Comparison of ENCODE assay signal across 9 mouse cellular contexts in genomic region chr2:165899474-165899873, GRCm38 (mm10). TPM values are rescaled to one million over a fixed set of nuclear protein-coding genes. Genes with fewer than 3 reads are reported as not detected.
DNase-seq lines count a peak whose midpoint lies in the region; ATAC-seq and TF ChIP-seq lines count a peak whose summit lies in the region.
"Had no signal": no experiment of that assay in that cellular context is flagged by ENCODE, and none has a peak within 500 bp of the region (broad histone marks: within the 10 kb centered on the region; RNA-seq: fewer than 3 reads in every experiment).

No protein-coding gene starts in this region.

- 29% methylated on average over 6 of the region's 6 CpGs for WGBS in hindbrain, embryonic 11.5 days
- WGBS in hindbrain, embryonic 13.5 days: 41% methylated on average over 6 of the region's 6 CpGs
- 57% methylated on average over 6 of the region's 6 CpGs for WGBS in intestine, embryonic 16.5 days

- no peak overlapping the region for H3K4me3 ChIP-seq in hindbrain, embryonic 11.5 days (ENCODE audit: low read depth, low read length)
- H3K4me3 ChIP-seq in hindbrain, embryonic 13.5 days: no peak overlapping the region
- H3K4me3 ChIP-seq in C2C12 (ENCODE audit: insufficient read depth, poor library complexity, severe bottlenecking): no peak overlapping the region
- peak overlapping the region; percentile 80 to 88; a peak in 3 of 4 replicates for H3K4me3 ChIP-seq in ES-E14 (ENCODE audit: insufficient read depth in 1 of 2, low read depth in 1 of 2, low read length in 2 of 2, poor library complexity in 1 of 2, severe bottlenecking in 1 of 2)
- H3K4me3 ChIP-seq in intestine, embryonic 16.5 days (ENCODE audit: low read length): no peak overlapping the region

- H3ac ChIP-seq in C2C12 (ENCODE audit: control insufficient read depth, insufficient read length, low read depth): no peak overlapping the region

- no peaks in the 10 kb centered on the region for H3K79me2 ChIP-seq in C2C12 (ENCODE audit: control insufficient read depth, insufficient read depth)

- no peak for DNase-seq in hindbrain, embryonic 11.5 days (ENCODE audit: low spot score)
- DNase-seq in ES-E14 (ENCODE audit: low read depth, low spot score): no peak
- no peak for DNase-seq in layer of hippocampus, postnatal 14 days (ENCODE audit: low spot score in 2 of 2)
- no peak for DNase-seq in urinary bladder, adult 2 months (ENCODE audit: low spot score)
- DNase-seq: gastrocnemius, postnatal 36 days had no signal

- TF ChIP-seq CTCF in C2C12 (IDR thresholded peaks at IDR 0.05; ENCODE audit: control insufficient read depth, insufficient read depth, insufficient read length): peak; percentile 3

- no peak overlapping the region for H3K9ac ChIP-seq in hindbrain, embryonic 11.5 days (ENCODE audit: low read depth, low read length)
- H3K9ac ChIP-seq in hindbrain, embryonic 13.5 days: no peak overlapping the region
- peak overlapping the region; percentile 46; the same call in 1 of the 2 replicates for H3K9ac ChIP-seq in ES-E14 (ENCODE audit: insufficient read depth, low read depth, low read length, poor library complexity, severe bottlenecking)
- H3K9ac ChIP-seq in intestine, embryonic 16.5 days (ENCODE audit: low read depth, low read length): no peak overlapping the region

- no peaks in the 10 kb centered on the region for H3K36me3 ChIP-seq in hindbrain, embryonic 11.5 days (ENCODE audit: control insufficient read depth, insufficient read depth, low read length)
- no peaks in the 10 kb centered on the region for H3K36me3 ChIP-seq in hindbrain, embryonic 13.5 days
- H3K36me3 ChIP-seq in C2C12 (ENCODE audit: control insufficient read depth, insufficient read depth): no peaks in the 10 kb centered on the region
- no peaks in the 10 kb centered on the region for H3K36me3 ChIP-seq in ES-E14 (ENCODE audit: control insufficient read depth, insufficient read depth, low read length, poor library complexity, severe bottlenecking)
- H3K36me3 ChIP-seq in intestine, embryonic 16.5 days (ENCODE audit: control insufficient read depth, insufficient read depth, low read length): no peaks in the 10 kb centered on the region

- H3K79me3 ChIP-seq in C2C12 (ENCODE audit: low read depth): no peaks in the 10 kb centered on the region

- no peaks in the 10 kb centered on the region; the same call in none of the 2 replicates for H3K4me1 ChIP-seq in hindbrain, embryonic 11.5 days (replicated peaks; ENCODE audit: control insufficient read depth, insufficient read depth, low read length)
- peaks cover 28% of the 10 kb centered on the region for H3K4me1 ChIP-seq in hindbrain, embryonic 13.5 days (replicated peaks)
- H3K4me1 ChIP-seq in ES-E14 (ENCODE audit: control insufficient read depth in 2 of 2, insufficient read depth in 2 of 2, low read length in 2 of 2, poor library complexity in 1 of 2): peaks cover 2 to 23% of the 10 kb centered on the region in 2 experiments; a peak in 2 of 4 replicates
- H3K4me1 ChIP-seq in intestine, embryonic 16.5 days (ENCODE audit: control insufficient read depth, insufficient read depth, low read length): peaks cover 16% of the 10 kb centered on the region

- H3K4me2 ChIP-seq in hindbrain, embryonic 11.5 days (replicated peaks; ENCODE audit: low read depth, low read length): no peak overlapping the region
- H3K4me2 ChIP-seq in hindbrain, embryonic 13.5 days: no peak overlapping the region
- H3K4me2 ChIP-seq in intestine, embryonic 16.5 days (ENCODE audit: low read depth, low read length): no peak overlapping the region

- H3K9me3 ChIP-seq in hindbrain, embryonic 11.5 days (ENCODE audit: control insufficient read depth, low read length): no peaks in the 10 kb centered on the region
- no peaks in the 10 kb centered on the region for H3K9me3 ChIP-seq in hindbrain, embryonic 13.5 days
- no peaks in the 10 kb centered on the region for H3K9me3 ChIP-seq in ES-E14 (ENCODE audit: control insufficient read depth, insufficient read depth, low read depth, low read length)
- no peaks in the 10 kb centered on the region for H3K9me3 ChIP-seq in intestine, embryonic 16.5 days (ENCODE audit: control insufficient read depth, low read length)

- no peak for ATAC-seq in hindbrain, embryonic 11.5 days (ENCODE audit: low FRiP score)
- ATAC-seq in hindbrain, embryonic 13.5 days (ENCODE audit: low FRiP score): no peak
- ATAC-seq in intestine, embryonic 16.5 days: no peak
- ATAC-seq in granulocyte monocyte progenitor cell, adult 5-6 weeks (replicated peaks; ENCODE audit: poor library complexity, severe bottlenecking): no peak

- in situ Hi-C loops in ES-E14 (cut with MboI; ENCODE audit: low sequenced_read_pairs in 2 of 2, unreplicated experiment in 2 of 2): loop anchor here in 1 of 2 experiments (5.0 kb wide), 1 partner anchor 67 kb away; no protein-coding TSS in a partner anchor

- no peaks in the 10 kb centered on the region for H3K27me3 ChIP-seq in hindbrain, embryonic 11.5 days (ENCODE audit: control insufficient read depth, insufficient read depth, low read length)
- H3K27me3 ChIP-seq in hindbrain, embryonic 13.5 days: no peaks in the 10 kb centered on the region
- no peaks in the 10 kb centered on the region for H3K27me3 ChIP-seq in C2C12 (ENCODE audit: control insufficient read depth, insufficient read depth, insufficient read length)
- H3K27me3 ChIP-seq in intestine, embryonic 16.5 days (replicated peaks; ENCODE audit: control insufficient read depth, insufficient read depth, low read length): no peaks in the 10 kb centered on the region

- H3K27ac ChIP-seq in hindbrain, embryonic 11.5 days (ENCODE audit: low read depth, low read length): peak overlapping the region; percentile 60; the same call in 1 of the 2 replicates
- no peak overlapping the region for H3K27ac ChIP-seq in hindbrain, embryonic 13.5 days
- peak overlapping the region; percentile 92; the same call in 1 of the 2 replicates for H3K27ac ChIP-seq in ES-E14 (ENCODE audit: insufficient read depth, low read depth, low read length, poor library complexity, severe bottlenecking)
- peak overlapping the region; percentile 82; the same call in 1 of the 2 replicates for H3K27ac ChIP-seq in intestine, embryonic 16.5 days (ENCODE audit: low read length)

TF ChIP-seq in C2C12, 6 proteins besides CTCF, POLR2A, EP300 and RAD21:
- TF ChIP-seq USF1 (IDR thresholded peaks at IDR 0.05; ENCODE audit: low read depth) (no peak), MAX (IDR thresholded peaks at IDR 0.05) (no peak), FOSL1 (IDR thresholded peaks at IDR 0.05; ENCODE audit: insufficient read depth, low read length, poor library complexity, severe bottlenecking) (no peak), MYOG (IDR thresholded peaks at IDR 0.05; ENCODE audit: control insufficient read depth, extremely low read depth, insufficient read length) (no peak), MYOD1 (IDR thresholded peaks at IDR 0.05; ENCODE audit: control insufficient read depth, insufficient read length, low read depth) (no peak), CEBPB (IDR thresholded peaks at IDR 0.05; ENCODE audit: low read depth) (no peak)

TF ChIP-seq in ES-E14, 5 proteins besides CTCF, POLR2A, EP300 and RAD21:
- peak; percentile 61; the same call in 1 of the 2 replicates for TF ChIP-seq MAFK (IDR thresholded peaks at IDR 0.05; ENCODE audit: insufficient read depth, low read depth, low read length)
- TF ChIP-seq ZNF384 (IDR thresholded peaks at IDR 0.05; ENCODE audit: low read depth, low read length): no peak

RNA-seq across cellular contexts. Expression of gene Zmynd8, which starts 0.7 kb away (rescaled TPM):
- 41.9 and 52.9 TPM in 2 replicates for polyA plus RNA-seq in hindbrain, embryonic 11.5 days (2014; fragmentation: Nextera tagmentation; extraction: Ambion mirVana)
- polyA plus RNA-seq in hindbrain, embryonic 13.5 days (2015; fragmentation: Nextera tagmentation; extraction: Ambion mirVana): 82.2 and 86.6 TPM in 2 replicates
- polyA plus RNA-seq in C2C12 (2012; fragmentation: generic; extraction: Trizol): 20.7 TPM
- total RNA-seq in ES-E14 (2012; rRNA removed): 49.7 and 60.5 TPM in 2 replicates
- 57.3 and 61.6 TPM in 2 replicates for polyA plus RNA-seq in intestine, embryonic 16.5 days (2015; fragmentation: Nextera tagmentation; extraction: Ambion mirVana)
- total RNA-seq in layer of hippocampus, postnatal 14 days (2021): 100 to 1,000 TPM; 138 to 143 TPM
- total RNA-seq in granulocyte monocyte progenitor cell, adult 5-6 weeks (2014; fragmentation: Nextera tagmentation): 53.0 and 58.3 TPM in 2 replicates
- total RNA-seq in granulocyte monocyte progenitor cell, adult 5-6 weeks (2017): 32.2 and 33.7 TPM in 2 replicates
- 35.3 and 46.7 TPM in 2 replicates for polyA plus RNA-seq in urinary bladder, adult 2 months (2012; rRNA removed)

Comparison
In these comparisons a context has a peak if more than half of its experiments do, and no peak if none do; other contexts are left out.
1. H3K4me3 ChIP-seq: peak in ES-E14 (2 of 2); none in hindbrain, embryonic 11.5 days (single experiment), hindbrain, embryonic 13.5 days (single experiment), C2C12 (single experiment) and intestine, embryonic 16.5 days (single experiment).